Mouse (Mus musculus) MEL (cell line): ENCODE data around the gene Vwf. TPM values are rescaled to one million over a fixed set of nuclear protein-coding genes. Genes with fewer than 3 reads are reported as not detected.

ENCODE experiments used
- DNase-seq: peaks from one replicate; pipeline ENCODE4 v3.0.0; 2011; ENCODE audit warnings: low read depth, low spot score
- H3K27ac ChIP-seq: 2 replicates; pipeline ENCODE4 v1.5.1; 2012; ENCODE audit warnings: low read depth, mild to moderate bottlenecking, control low read depth, low read length, moderate library complexity; ENCODE audit not compliant: control insufficient read depth
- H3K27me3 ChIP-seq, 2 experiments: fragments of 150-350 bp in 1 of 2; sonication (generic) in 1 of 2; 2 replicates each; pipeline ENCODE4 v1.6.1; 2012; ENCODE audit warnings: low read length in 2 of 2, mild to moderate bottlenecking in 2 of 2, improper control_type of control experiment in 1 of 2, moderate library complexity in 1 of 2; ENCODE audit not compliant: insufficient read depth in 2 of 2, control insufficient read depth in 1 of 2
- H3K36me3 ChIP-seq, 2 experiments: 2 replicates each; pipeline ENCODE4 v1.6.1; 2012 to 2014; ENCODE audit warnings: low read length in 2 of 2, improper control_type of control experiment in 1 of 2, inconsistent platforms in 1 of 2, mild to moderate bottlenecking in 1 of 2; ENCODE audit not compliant: insufficient read depth in 2 of 2, control insufficient read depth in 1 of 2
- H3K4me1 ChIP-seq, 2 experiments: fragments of 150-350 bp in 1 of 2; sonication (generic) in 1 of 2; 2 replicates each; pipeline ENCODE4 v1.6.1; 2012; ENCODE audit warnings: low read length in 2 of 2, improper control_type of control experiment in 1 of 2, mild to moderate bottlenecking in 1 of 2; ENCODE audit not compliant: insufficient read depth in 2 of 2, control insufficient read depth in 1 of 2
- H3K4me3 ChIP-seq, 2 experiments: fragments of 150-350 bp in 1 of 2; sonication (generic) in 1 of 2; 2 replicates each; pipeline ENCODE4 v1.5.1; 2012; ENCODE audit warnings: low read depth in 2 of 2, low read length in 2 of 2, mild to moderate bottlenecking in 2 of 2, moderate library complexity in 2 of 2, control low read depth in 1 of 2, improper control_type of control experiment in 1 of 2; ENCODE audit not compliant: control insufficient read depth in 1 of 2, insufficient read depth in 1 of 2
- H3K79me2 ChIP-seq: 2 replicates; pipeline ENCODE4 v1.6.1; 2012; ENCODE audit warnings: mild to moderate bottlenecking, low read length, moderate library complexity; ENCODE audit not compliant: control insufficient read depth, poor library complexity, insufficient read depth
- H3K9ac ChIP-seq: 2 replicates; pipeline ENCODE4 v1.6.1; 2012; ENCODE audit warnings: low read depth, mild to moderate bottlenecking, control low read depth, low read length, moderate library complexity; ENCODE audit not compliant: control insufficient read depth, poor library complexity, severe bottlenecking
- H3K9me3 ChIP-seq: fragments of 150-350 bp; sonication (generic); replicated peaks from 2 replicates; pipeline ENCODE4 v1.6.1; 2012; ENCODE audit warnings: mild to moderate bottlenecking, low read length, improper control_type of control experiment, moderate library complexity; ENCODE audit not compliant: insufficient read depth
- BHLHE40 ChIP-seq: IDR thresholded peaks from 2 replicates; pipeline ENCODE4 v1.6.1; 2012; ENCODE audit warnings: low read depth, mild to moderate bottlenecking, inconsistent platforms, low read length, improper control_type of control experiment, borderline replicate concordance
- CHD2 ChIP-seq: IDR thresholded peaks from 2 replicates; pipeline ENCODE4 v1.6.1; 2011; ENCODE audit warnings: low read length, improper control_type of control experiment
- CTCF ChIP-seq, 3 experiments: IDR thresholded peaks in 2 of 3; conservative IDR thresholded peaks in 1 of 3; 2 replicates each; pipeline ENCODE4 v1.5.1; 2011 to 2012; ENCODE audit warnings: low read length in 3 of 3, low read depth in 2 of 3, mild to moderate bottlenecking in 2 of 3, improper control_type of control experiment in 1 of 3, inconsistent platforms in 1 of 3, mixed read lengths in 1 of 3, moderate library complexity in 1 of 3; ENCODE audit not compliant: control insufficient read depth in 1 of 3, insufficient read depth in 1 of 3, poor library complexity in 1 of 3, severe bottlenecking in 1 of 3
- EP300 ChIP-seq, 2 experiments: IDR thresholded peaks; 2 replicates each; pipeline ENCODE4 v1.6.1; 2011; ENCODE audit warnings: improper control_type of control experiment in 2 of 2, low read length in 2 of 2, low read depth in 1 of 2, mild to moderate bottlenecking in 1 of 2
- ETS1 ChIP-seq: IDR thresholded peaks from 2 replicates; pipeline ENCODE4 v1.6.1; 2012; ENCODE audit warnings: low read depth, mild to moderate bottlenecking, inconsistent platforms, low read length, improper control_type of control experiment, moderate library complexity
- GABPA ChIP-seq: IDR thresholded peaks from 2 replicates; pipeline ENCODE4 v1.6.1; 2012; ENCODE audit warnings: low read depth, mild to moderate bottlenecking, inconsistent platforms, low read length, improper control_type of control experiment, moderate library complexity
- GATA1 ChIP-seq: IDR thresholded peaks from 2 replicates; pipeline ENCODE4 v1.6.1; 2011; ENCODE audit warnings: low read depth, low read length, improper control_type of control experiment
- HCFC1 ChIP-seq: IDR thresholded peaks from 2 replicates; pipeline ENCODE4 v1.6.1; 2012; ENCODE audit warnings: low read depth, mild to moderate bottlenecking, inconsistent platforms, low read length, improper control_type of control experiment, moderate library complexity
- JUND ChIP-seq: IDR thresholded peaks from 2 replicates; pipeline ENCODE4 v1.6.1; 2011; ENCODE audit warnings: low read depth, mild to moderate bottlenecking, improper control_type of control experiment, low read length
- MAX ChIP-seq: IDR thresholded peaks from 2 replicates; pipeline ENCODE4 v1.6.1; 2011; ENCODE audit warnings: low read length, improper control_type of control experiment
- MAZ ChIP-seq: IDR thresholded peaks from 2 replicates; pipeline ENCODE4 v1.6.1; 2012; ENCODE audit warnings: low read depth, mild to moderate bottlenecking, inconsistent platforms, low read length, improper control_type of control experiment
- MXI1 ChIP-seq: IDR thresholded peaks from 2 replicates; pipeline ENCODE4 v1.6.1; 2011; ENCODE audit warnings: mild to moderate bottlenecking, low read depth, low read length, improper control_type of control experiment
- MYC ChIP-seq: IDR thresholded peaks from 2 replicates; pipeline ENCODE4 v1.6.1; 2011; ENCODE audit warnings: low read depth, mild to moderate bottlenecking, low read length, improper control_type of control experiment, moderate library complexity
- RCOR1 ChIP-seq: IDR thresholded peaks from 2 replicates; pipeline ENCODE4 v1.6.1; 2012; ENCODE audit warnings: low read depth, mild to moderate bottlenecking, inconsistent platforms, low read length, improper control_type of control experiment
- SIN3A ChIP-seq: IDR thresholded peaks from 2 replicates; pipeline ENCODE4 v1.6.1; 2012; ENCODE audit warnings: low read length, improper control_type of control experiment, inconsistent platforms
- SMC3 ChIP-seq: IDR thresholded peaks from 2 replicates; pipeline ENCODE4 v1.6.1; 2011; ENCODE audit warnings: low read depth, low read length, improper control_type of control experiment
- TBP ChIP-seq: IDR thresholded peaks from 2 replicates; pipeline ENCODE4 v1.8.0; 2011; ENCODE audit warnings: low read depth, low read length, improper control_type of control experiment
- TCF12 ChIP-seq: IDR thresholded peaks from 2 replicates; pipeline ENCODE4 v1.6.1; 2014; ENCODE audit warnings: low read depth, mild to moderate bottlenecking, inconsistent platforms, low read length, improper control_type of control experiment, moderate library complexity
- USF1 ChIP-seq: IDR thresholded peaks from 2 replicates; pipeline ENCODE4 v1.6.1; 2014; ENCODE audit warnings: low read depth, mild to moderate bottlenecking, inconsistent platforms, low read length, improper control_type of control experiment, moderate library complexity
- USF2 ChIP-seq, 2 experiments: IDR thresholded peaks; 2 replicates each; pipeline ENCODE4 v1.6.1; 2011 to 2012; ENCODE audit warnings: improper control_type of control experiment in 2 of 2, low read length in 2 of 2, borderline replicate concordance in 1 of 2, inconsistent platforms in 1 of 2, low read depth in 1 of 2, mild to moderate bottlenecking in 1 of 2; ENCODE audit not compliant: insufficient read depth in 1 of 2
- ZC3H11A ChIP-seq: IDR thresholded peaks from 2 replicates; pipeline ENCODE4 v1.6.1; 2012; ENCODE audit warnings: low read depth, mild to moderate bottlenecking, inconsistent platforms, low read length, improper control_type of control experiment
- ZNF384 ChIP-seq: IDR thresholded peaks from 2 replicates; pipeline ENCODE4 v1.6.1; 2012; ENCODE audit warnings: low read depth, mild to moderate bottlenecking, inconsistent platforms, low read length, improper control_type of control experiment
- polyA plus RNA-seq, 2 experiments: library from polyadenylated mRNA; stranded (reverse) in 1 of 2; unstranded in 1 of 2; fragments of >175 nt in 1 of 2; fragments of >200 nt in 1 of 2; gene quantifications; 2 replicates each; pipeline versions ENCODE4 v1.2.1 to v1.2.4; 2012; ENCODE audit warnings: low replicate concordance in 2 of 2, low read depth in 1 of 2; ENCODE audit not compliant: insufficient read length in 2 of 2, insufficient read depth in 1 of 2, missing spikeins in 1 of 2
- total RNA-seq: library from RNA; depleted of rRNA; stranded (reverse); fragments of 300-350 nt; gene quantifications from 2 replicates; pipeline ENCODE4 v1.2.3, GENCODE M21; 2012

Gene Vwf
- total and polyA plus RNA-seq, 3 experiments = 0.29 to 0.42 TPM; not detected in 1

- TF ChIP-seq EP300 (IDR thresholded peaks at IDR 0.05; ENCODE audit: low read depth in 1 of 2, low read length in 2 of 2) (0 out of 4 replicates have a peak, but pooled peaks of 1 of the 2 experiments have one; percentile 22), ETS1 (0 out of 2 replicates have a peak, but pooled peaks have one; percentile 29), JUND (no peak), RCOR1 (0 out of 2 replicates have a peak, but pooled peaks have one; percentile 19), TCF12 (0 out of 2 replicates have a peak, but pooled peaks have one; percentile 41), GATA1 (0 out of 2 replicates have a peak, but pooled peaks have one; percentile 6)
- TF ChIP-seq, all 39 proteins: peak for 5
- Histone ChIP-seq H3K4me3 (0 out of 4 replicates have a peak overlapping the region, but pooled peaks of 1 of the 2 experiments have one; percentile 9), H3K9me3 (no peaks in the 10 kb centered on the region), H3K36me3 (peaks cover 0 to 18% of the 10 kb centered on the region in 2 experiments; a peak in 2 of 4 replicates), H3K27ac (no peak overlapping the region), H3K79me2 (no peaks in the 10 kb centered on the region), H3K27me3 (no peaks in the 10 kb centered on the region), H3K9ac (no peak overlapping the region), H3K4me1 (peaks cover 14 to 38% of the 10 kb centered on the region in 2 experiments)
- peak; percentile 42 for DNase-seq
These were observed 21.8 kb downstream of the Vwf start for GRCm38 (mm10) chr6:125568381-125568780.

- H3K79me2 ChIP-seq = no peaks in the 10 kb centered on the region
- H3K27ac ChIP-seq = peak overlapping the region; percentile 53
- H3K4me1 ChIP-seq = peaks cover 12 to 27% of the 10 kb centered on the region in 2 experiments; a peak in 3 of 4 replicates
- H3K36me3 ChIP-seq = peaks cover 0 to 8% of the 10 kb centered on the region in 2 experiments; a peak in 2 of 4 replicates
- H3K27me3 ChIP-seq = 0 out of 4 replicates have a peak, but pooled peaks cover 0 to 1% of the 10 kb centered on the region in 2 experiments
- no peak for TF ChIP-seq TCF12
- TF ChIP-seq USF2 (IDR thresholded peaks at IDR 0.05; ENCODE audit: borderline replicate concordance in 1 of 2, insufficient read depth in 1 of 2, low read depth in 1 of 2, low read length in 2 of 2) = 0 out of 4 replicates have a peak, but pooled peaks of 1 of the 2 experiments have one; percentile 29
- TF ChIP-seq MYC = 0 out of 2 replicates have a peak, but pooled peaks have one; percentile 58
- TF ChIP-seq TBP = no peak
- TF ChIP-seq HCFC1 = peak; percentile 55; the same call in 1 of the 2 replicates
- no peak for TF ChIP-seq CHD2
- no peak for TF ChIP-seq GABPA
- peak; percentile 82 for TF ChIP-seq USF1
- TF ChIP-seq RCOR1 = 0 out of 2 replicates have a peak, but pooled peaks have one; percentile 8
- peak; percentile 59; the same call in 1 of the 2 replicates for TF ChIP-seq MXI1
- no peak for TF ChIP-seq ZC3H11A
- no peak for TF ChIP-seq MAZ
- TF ChIP-seq ETS1 = peak; percentile 46; the same call in 1 of the 2 replicates
- no peak for TF ChIP-seq SMC3
- TF ChIP-seq GATA1 = no peak
- peak; percentile 70; the same call in 1 of the 2 replicates for TF ChIP-seq SIN3A
- TF ChIP-seq MAX = peak; percentile 79
- no peak for TF ChIP-seq CTCF (IDR thresholded peaks at IDR 0.05 in 2 of 3, conservative IDR thresholded peaks at IDR 0.05 in 1 of 3; ENCODE audit: control insufficient read depth in 1 of 3, insufficient read depth in 1 of 3, low read depth in 2 of 3, low read length in 3 of 3, poor library complexity in 1 of 3, severe bottlenecking in 1 of 3)
- no peak for TF ChIP-seq JUND
- TF ChIP-seq ZNF384 = peak; percentile 49; the same call in 1 of the 2 replicates
- TF ChIP-seq BHLHE40 = 0 out of 2 replicates have a peak, but pooled peaks have one; percentile 41
- H3K4me3 ChIP-seq = peak overlapping the region; percentile 47 to 73
- peak overlapping the region; percentile 32 for H3K9ac ChIP-seq
- DNase-seq = peak; percentile 86
- H3K9me3 ChIP-seq = no peaks in the 10 kb centered on the region
These were observed 26.0 kb downstream of the Vwf start for GRCm38 (mm10) chr6:125572291-125573188.
